8 mouse cellular contexts compared by ENCODE assay signal in the genomic region with DNA sequence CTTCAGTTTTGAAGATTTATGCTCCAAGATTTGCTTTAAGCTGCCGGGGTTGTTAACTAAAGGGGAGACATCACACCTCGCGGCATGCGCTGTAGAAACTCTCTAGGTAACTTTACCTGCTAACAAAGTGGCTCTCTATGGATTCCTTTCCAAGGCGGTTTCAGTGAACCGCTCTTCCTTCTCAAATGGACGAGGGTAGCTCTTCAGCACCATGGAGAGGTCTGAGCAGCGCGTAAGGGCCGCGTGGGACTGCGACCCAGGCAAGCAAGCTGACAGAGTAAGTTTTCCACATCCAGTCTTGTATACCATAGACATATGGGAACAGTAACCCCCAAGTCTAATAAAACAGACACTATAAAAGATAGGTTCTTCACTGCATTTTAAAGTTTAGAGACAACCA. TPM values are rescaled to one million over a fixed set of nuclear protein-coding genes. Genes with fewer than 3 reads are reported as not detected.
DNase-seq lines count a peak whose midpoint lies in the region; ATAC-seq lines count a peak whose summit lies in the region.

A gene (plus strand): TSS at position 72 of the 400 bp plus-strand sequence.

- intact Hi-C loops in left cerebral cortex, postnatal 10 days (cut with DNase I), result no loop called here

- no peak for ATAC-seq in forebrain, embryonic 14.5 days
- ATAC-seq in hindbrain, embryonic 11.5 days (ENCODE audit: low FRiP score), result no peak
- ATAC-seq in midbrain, embryonic 12.5 days (ENCODE audit: low FRiP score, low read depth), result no peak

- no peak within 1 kb of the TSS for H3K27ac ChIP-seq in forebrain, embryonic 14.5 days (ENCODE audit: low read depth, low read length)
- H3K27ac ChIP-seq in hindbrain, embryonic 11.5 days (ENCODE audit: low read depth, low read length), result no peak within 1 kb of the TSS
- no peak within 1 kb of the TSS for H3K27ac ChIP-seq in midbrain, embryonic 12.5 days (replicated peaks)

- no peak within 1 kb of the TSS for H3K4me3 ChIP-seq in forebrain, embryonic 14.5 days (ENCODE audit: low read depth, low read length)
- no peak within 1 kb of the TSS for H3K4me3 ChIP-seq in hindbrain, embryonic 11.5 days (ENCODE audit: low read depth, low read length)
- no peak within 1 kb of the TSS for H3K4me3 ChIP-seq in midbrain, embryonic 12.5 days

- H3K9me3 ChIP-seq in forebrain, embryonic 14.5 days (replicated peaks; ENCODE audit: control insufficient read depth, low read length), result no peaks in the 10 kb centered on the region
- H3K9me3 ChIP-seq in hindbrain, embryonic 11.5 days (ENCODE audit: control insufficient read depth, low read length), result no peaks in the 10 kb centered on the region
- H3K9me3 ChIP-seq in midbrain, embryonic 12.5 days, result no peaks in the 10 kb centered on the region

- no peaks in the 10 kb centered on the region for H3K36me3 ChIP-seq in forebrain, embryonic 14.5 days (ENCODE audit: control insufficient read depth, insufficient read depth, low read length)
- no peaks in the 10 kb centered on the region for H3K36me3 ChIP-seq in hindbrain, embryonic 11.5 days (ENCODE audit: control insufficient read depth, insufficient read depth, low read length)
- no peaks in the 10 kb centered on the region for H3K36me3 ChIP-seq in midbrain, embryonic 12.5 days

- WGBS in forebrain, embryonic 14.5 days, result 31% methylated on average over 12 of the region's 12 CpGs
- WGBS in hindbrain, embryonic 11.5 days, result 36% methylated on average over 12 of the region's 12 CpGs
- WGBS in midbrain, embryonic 12.5 days, result 45% methylated on average over 12 of the region's 12 CpGs

- H3K27me3 ChIP-seq in forebrain, embryonic 14.5 days (replicated peaks; ENCODE audit: control insufficient read depth, insufficient read depth, low read length), result no peaks in the 10 kb centered on the region
- no peaks in the 10 kb centered on the region for H3K27me3 ChIP-seq in hindbrain, embryonic 11.5 days (ENCODE audit: control insufficient read depth, insufficient read depth, low read length)
- H3K27me3 ChIP-seq in midbrain, embryonic 12.5 days, result no peaks in the 10 kb centered on the region

- DNase-seq in urinary bladder, postnatal 14 days (ENCODE audit: low spot score), result peak; percentile 49
- no peak for DNase-seq in urinary bladder, postnatal 4 days (ENCODE audit: low spot score in 2 of 2)
- DNase-seq in forebrain, embryonic 14.5 days (ENCODE audit: low spot score), result no peak
- DNase-seq in hindbrain, embryonic 11.5 days (ENCODE audit: low spot score), result peak; percentile 58
- no peak for DNase-seq in left cerebral cortex, postnatal 10 days (ENCODE audit: extremely low spot score in 1 of 2, low spot score in 2 of 2)
- DNase-seq in cerebellum, adult 11 months, result no peak
- DNase-seq in spleen, adult 18-20 months, result no peak

- no peak within 1 kb of the TSS for H3K4me2 ChIP-seq in forebrain, embryonic 14.5 days (ENCODE audit: low read length)
- no peak within 1 kb of the TSS for H3K4me2 ChIP-seq in hindbrain, embryonic 11.5 days (replicated peaks; ENCODE audit: low read depth, low read length)
- no peak within 1 kb of the TSS for H3K4me2 ChIP-seq in midbrain, embryonic 12.5 days (replicated peaks)

- H3K9ac ChIP-seq in forebrain, embryonic 14.5 days (ENCODE audit: low read length), result no peak within 1 kb of the TSS
- H3K9ac ChIP-seq in hindbrain, embryonic 11.5 days (ENCODE audit: low read depth, low read length), result no peak within 1 kb of the TSS
- H3K9ac ChIP-seq in midbrain, embryonic 12.5 days (replicated peaks), result no peak within 1 kb of the TSS

- no peaks in the 10 kb centered on the region for H3K4me1 ChIP-seq in forebrain, embryonic 14.5 days (ENCODE audit: control insufficient read depth, insufficient read depth, low read length)
- H3K4me1 ChIP-seq in hindbrain, embryonic 11.5 days (replicated peaks; ENCODE audit: control insufficient read depth, insufficient read depth, low read length), result no peaks in the 10 kb centered on the region
- H3K4me1 ChIP-seq in midbrain, embryonic 12.5 days, result no peaks in the 10 kb centered on the region

RNA-seq across cellular contexts. Expression of the gene that starts here (rescaled TPM):
- polyA plus RNA-seq in forebrain, embryonic 14.5 days (2014; fragmentation: Nextera tagmentation; extraction: Ambion mirVana), result 165 and 199 TPM in 2 replicates
- 113 and 115 TPM in 2 replicates for polyA plus RNA-seq in hindbrain, embryonic 11.5 days (2014; fragmentation: Nextera tagmentation; extraction: Ambion mirVana)
- 100 to 1,000 TPM; 182 to 193 TPM for total RNA-seq in left cerebral cortex, postnatal 10 days (2021)
- polyA plus RNA-seq in midbrain, embryonic 12.5 days (2016; fragmentation: Nextera tagmentation; extraction: Ambion mirVana), result 101 and 108 TPM in 2 replicates

Comparison
In these comparisons a context has a peak if more than half of its experiments do, and no peak if none do; other contexts are left out.
1. DNase-seq: peak in urinary bladder, postnatal 14 days (single experiment) and hindbrain, embryonic 11.5 days (single experiment); none in urinary bladder, postnatal 4 days (0 of 2), forebrain, embryonic 14.5 days (single experiment), left cerebral cortex, postnatal 10 days (0 of 2), cerebellum, adult 11 months (single experiment) and spleen, adult 18-20 months (0 of 2).